Mouse (Mus musculus) stomach, postnatal 0 days (tissue): ENCODE results near the gene Rasgef1b. TPM values are rescaled to one million over a fixed set of nuclear protein-coding genes. Genes with fewer than 3 reads are reported as not detected.

Experiments used
- ATAC-seq: fragments of 200-750 bp; cut with Nextera tagmentation; 2 replicates; pipeline ENCODE4 v1.8.0; 2017; ENCODE audit not compliant: low FRiP score, low TSS enrichment
- DNase-seq: peaks from one replicate; pipeline ENCODE4 v3.0.0-alpha.2; 2016; ENCODE audit warnings: low spot score
- H3K27ac ChIP-seq: fragments of 300-500 bp; sonication (generic); replicated peaks from 2 replicates; pipeline ENCODE4 v1.5.1; 2014; ENCODE audit warnings: mild to moderate bottlenecking, control low read depth
- H3K27me3 ChIP-seq: fragments of 300-500 bp; sonication (generic); 2 replicates; pipeline ENCODE4 v1.6.1; 2014; ENCODE audit warnings: low read length; ENCODE audit not compliant: control insufficient read depth, insufficient read depth
- H3K36me3 ChIP-seq: fragments of 300-500 bp; sonication (generic); 2 replicates; pipeline ENCODE4 v1.6.1; 2014; ENCODE audit warnings: low read length, mixed read lengths; ENCODE audit not compliant: control insufficient read depth, insufficient read depth
- H3K4me1 ChIP-seq: fragments of 300-500 bp; sonication (generic); replicated peaks from 2 replicates; pipeline ENCODE4 v1.6.1; 2014; ENCODE audit warnings: antibody characterized with exemption; ENCODE audit not compliant: control insufficient read depth, insufficient read depth
- H3K4me2 ChIP-seq: fragments of 300-500 bp; sonication (generic); replicated peaks from 2 replicates; pipeline ENCODE4 v1.6.1; 2014; ENCODE audit warnings: low read depth, mild to moderate bottlenecking, control low read depth, moderate library complexity
- H3K4me3 ChIP-seq: fragments of 300-500 bp; sonication (generic); 2 replicates; pipeline ENCODE4 v1.5.1; 2014; ENCODE audit warnings: low read depth, low read length, control low read depth
- H3K9ac ChIP-seq: fragments of 300-500 bp; sonication (generic); 2 replicates; pipeline ENCODE4 v1.6.1; 2014; ENCODE audit warnings: mild to moderate bottlenecking, low read length, control low read depth, mixed read lengths
- H3K9me3 ChIP-seq: fragments of 300-500 bp; sonication (generic); 2 replicates; pipeline ENCODE4 v1.6.1; 2016; ENCODE audit warnings: low read length; ENCODE audit not compliant: control insufficient read depth
- CTCF ChIP-seq: IDR thresholded peaks from 2 replicates; pipeline ENCODE4 v1.5.1; 2016; ENCODE audit warnings: antibody characterized with exemption, low read depth, mild to moderate bottlenecking, moderate library complexity
- EP300 ChIP-seq: optimal IDR thresholded peaks from 2 replicates; pipeline ENCODE3; 2016; ENCODE audit warnings: antibody characterized with exemption
- whole genome bisulfite sequencing: fragments of 180-500 bp; shearing (Covaris S2); extraction: QIAGEN DNeasy Blood & Tissue Kit; methylation state at CpG from one replicate; pipeline ENCODE4 v1.1.7; 2014; 5-methylcytosine and 5-hydroxymethylcytosine counted together
- polyA plus RNA-seq: library from polyadenylated mRNA; unstranded; fragments of >200 nt; fragmentation: Nextera tagmentation; extraction: Ambion mirVana; gene quantifications from 2 replicates; pipeline ENCODE4 v1.2.1, GENCODE M21; 2015

Gene Rasgef1b
- polyA plus RNA-seq, 1 experiment from 2014 or later = 37.4 TPM

DNA sequence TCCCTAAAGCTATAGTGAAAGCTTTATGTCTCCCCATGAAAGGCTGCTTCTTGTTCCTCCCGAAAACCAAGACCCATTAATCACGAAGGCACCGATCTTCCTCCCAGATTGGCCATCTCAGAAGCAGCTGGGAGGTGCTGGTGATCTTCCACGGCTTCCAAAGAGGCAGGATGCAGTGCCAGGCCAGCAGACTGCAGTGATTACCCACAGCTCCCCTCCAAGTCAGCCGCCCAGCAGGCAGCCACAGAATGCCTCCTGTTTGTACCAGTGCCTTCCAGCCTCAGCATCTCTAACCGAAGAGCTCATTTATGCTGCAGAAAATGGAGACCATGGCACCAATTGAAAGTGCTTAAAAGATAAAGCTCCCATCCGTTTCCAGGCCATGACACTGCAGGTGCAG is 131.2 kb downstream of the Rasgef1b start:
- Histone ChIP-seq H3K27ac (no peak overlapping the region), H3K4me3 (no peak overlapping the region), H3K9me3 (no peaks in the 10 kb centered on the region), H3K4me1 (no peaks in the 10 kb centered on the region), H3K27me3 (no peaks in the 10 kb centered on the region), H3K9ac (no peak overlapping the region), H3K4me2 (no peak overlapping the region), H3K36me3 (no peaks in the 10 kb centered on the region)
- no peak for ATAC-seq
- TF ChIP-seq EP300 = no peak
- DNase-seq = no peak
- 53% methylated on average over 7 of the region's 7 CpGs for WGBS

DNA sequence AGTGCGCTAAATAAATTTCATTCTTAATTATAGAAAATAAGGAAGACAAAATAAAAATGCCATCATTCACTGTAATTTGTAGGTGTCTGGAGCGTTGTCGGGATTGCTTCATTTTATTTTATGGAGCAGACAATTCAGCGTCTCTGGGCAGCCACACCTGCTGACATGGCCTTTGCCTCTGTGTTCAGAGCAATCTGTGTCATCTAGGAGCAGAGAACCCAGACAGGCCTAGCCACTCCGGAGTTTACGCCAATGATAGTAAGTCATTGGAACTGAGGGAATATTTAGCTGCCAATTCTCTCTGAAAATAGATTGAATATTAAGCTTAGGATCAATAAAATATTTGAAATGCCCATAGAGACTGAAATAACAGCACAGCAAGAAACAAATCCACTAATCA is 137.5 kb downstream of the Rasgef1b start:
- no peaks in the 10 kb centered on the region for H3K27me3 ChIP-seq
- no peak for ATAC-seq

DNA sequence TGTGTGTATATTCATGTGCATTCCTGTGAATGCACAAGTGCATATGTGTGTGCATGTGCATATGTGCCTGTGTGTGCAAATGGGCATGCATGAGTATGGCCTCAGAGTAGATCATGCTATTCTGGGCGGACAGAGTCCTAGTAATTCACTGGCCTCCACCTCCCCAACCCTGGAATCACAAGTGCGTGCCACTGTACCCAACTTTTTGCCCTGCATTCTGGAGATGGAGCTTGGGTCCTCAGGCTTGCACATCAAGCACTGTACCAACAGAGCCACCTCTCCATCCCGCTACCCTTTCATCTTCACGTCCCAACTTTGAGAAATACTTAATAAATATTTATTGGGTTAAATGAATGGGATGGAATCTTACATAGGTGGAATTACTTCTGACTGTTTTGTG is 138.3 kb downstream of the Rasgef1b start:
- Histone ChIP-seq H3K9ac (no peak overlapping the region), H3K36me3 (no peaks in the 10 kb centered on the region), H3K4me3 (no peak overlapping the region), H3K9me3 (no peaks in the 10 kb centered on the region), H3K4me2 (no peak overlapping the region), H3K4me1 (no peaks in the 10 kb centered on the region), H3K27me3 (no peaks in the 10 kb centered on the region), H3K27ac (no peak overlapping the region)
- DNase-seq (no peak), ATAC-seq (no peak)
- TF ChIP-seq CTCF (no peak), EP300 (no peak)
- WGBS = 83% methylated on average over 4 of the region's 4 CpGs

More for the DNA sequence above, 137.5 kb downstream of the Rasgef1b start:
- no peak for DNase-seq
- Histone ChIP-seq H3K9me3 (no peaks in the 10 kb centered on the region), H3K9ac (no peak overlapping the region), H3K36me3 (no peaks in the 10 kb centered on the region), H3K4me3 (no peak overlapping the region), H3K27ac (no peak overlapping the region), H3K4me1 (no peaks in the 10 kb centered on the region), H3K4me2 (no peak overlapping the region)
- TF ChIP-seq EP300 (no peak), CTCF (no peak)
- 65% methylated on average over 6 of the region's 6 CpGs for WGBS

- H3K36me3 ChIP-seq = no peaks in the 10 kb centered on the region
- no peak overlapping the region for H3K27ac ChIP-seq
- H3K4me2 ChIP-seq = no peak overlapping the region
- ATAC-seq (no peak), DNase-seq (no peak)
- H3K9me3 ChIP-seq = no peaks in the 10 kb centered on the region
- TF ChIP-seq EP300 = no peak
- TF ChIP-seq CTCF = no peak
- H3K4me3 ChIP-seq = no peak overlapping the region
- no peaks in the 10 kb centered on the region for H3K4me1 ChIP-seq
- no peak overlapping the region for H3K9ac ChIP-seq
- 89% methylated on average over 5 of the region's 5 CpGs for WGBS
- no peaks in the 10 kb centered on the region for H3K27me3 ChIP-seq
These were observed 140.9 kb downstream of the Rasgef1b start for GRCm38 (mm10) chr5:99587994-99588393.

GRCm38 (mm10) chr5:99587589-99587988 is 141.3 kb downstream of the Rasgef1b start:
- 66% methylated on average over 4 of the region's 4 CpGs for WGBS
- H3K4me2 ChIP-seq = no peak overlapping the region
- no peaks in the 10 kb centered on the region for H3K36me3 ChIP-seq
- no peak for DNase-seq
- ATAC-seq = no peak
- no peaks in the 10 kb centered on the region for H3K27me3 ChIP-seq
- H3K9me3 ChIP-seq = no peaks in the 10 kb centered on the region
- no peak overlapping the region for H3K27ac ChIP-seq
- TF ChIP-seq CTCF = no peak
- TF ChIP-seq EP300 = no peak
- H3K9ac ChIP-seq = no peak overlapping the region
- H3K4me1 ChIP-seq = no peaks in the 10 kb centered on the region
- no peak overlapping the region for H3K4me3 ChIP-seq

DNA sequence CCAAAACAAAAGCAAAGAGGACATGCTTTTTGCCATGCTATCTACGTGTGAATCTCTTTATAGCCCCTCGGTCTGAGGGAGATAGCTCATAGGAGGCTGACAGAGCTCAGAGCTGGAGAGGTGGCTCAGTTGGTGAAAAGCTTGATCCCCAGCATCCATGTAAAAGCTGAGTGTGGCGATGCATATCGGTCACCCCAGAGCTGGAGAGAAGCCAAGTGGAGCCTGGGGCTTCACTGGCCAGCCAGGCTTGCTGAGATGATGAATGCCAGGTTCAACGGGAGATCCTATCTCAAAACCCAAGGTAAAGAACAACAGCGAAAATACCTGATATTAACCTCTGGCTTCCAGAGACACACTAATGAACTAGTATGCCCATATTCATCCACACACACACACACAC is 142.6 kb downstream of the Rasgef1b start:
- Histone ChIP-seq H3K36me3 (no peaks in the 10 kb centered on the region), H3K4me1 (no peaks in the 10 kb centered on the region), H3K27ac (no peak overlapping the region), H3K9me3 (no peaks in the 10 kb centered on the region), H3K4me3 (no peak overlapping the region), H3K27me3 (no peaks in the 10 kb centered on the region), H3K4me2 (no peak overlapping the region), H3K9ac (no peak overlapping the region)
- TF ChIP-seq EP300 (no peak), CTCF (no peak)
- WGBS = 78% methylated on average over 6 of the region's 6 CpGs
- no peak for DNase-seq
- no peak for ATAC-seq
